Mouse (Mus musculus) gastrocnemius, adult 18-20 months (tissue): ENCODE data around the gene March8. TPM values are rescaled to one million over a fixed set of nuclear protein-coding genes. Genes with fewer than 3 reads are reported as not detected.

Source experiments
- DNase-seq: peaks from one replicate; pipeline ENCODE4 v3.0.0; 2021; ENCODE audit warnings: low spot score
- total RNA-seq, 2 experiments: library from RNA; stranded (reverse); gene quantifications; 2 replicates each; pipeline ENCODE4 v1.2.3; 2021

March8 gene
- total RNA-seq, 2 experiments from 2014 or later = 24.6 to 27.8 TPM

GRCm38 (mm10) chr6:116458728-116459127 is 120.9 kb downstream of the March8 start:
- DNase-seq = no peak

Other genes with a start within 250 kb of the March8 start
- gene Tmcc1, start 144.5 kb upstream of the March8 start, total RNA-seq = 10 to 100 TPM; 58.3 to 69.2 TPM
- 10 to 100 TPM; 20.5 to 22.1 TPM for gene Washc2, start 130.0 kb upstream of the March8 start, total RNA-seq
- gene Zfand4, start 73.8 kb upstream of the March8 start, total RNA-seq = under 1 TPM; 0.52 to 0.94 TPM
- gene Alox5, start 123.2 kb downstream of the March8 start, total RNA-seq = 1 to 10 TPM in 1 of 2 experiments, under 1 TPM in 1; 0.88 to 1.2 TPM
- not detected for gene Olfr211, start 151.1 kb downstream of the March8 start, total RNA-seq
- gene Olfr212, start 168.5 kb downstream of the March8 start, total RNA-seq = under 1 TPM; 0.07 to 0.09 TPM
- gene Olfr213, start 200.4 kb downstream of the March8 start, total RNA-seq = not detected
- 1 to 10 TPM; 1.2 to 1.9 TPM for gene Gm5580, start 213.1 kb downstream of the March8 start, total RNA-seq
- not detected for gene Olfr214, start 216.2 kb downstream of the March8 start, total RNA-seq
- gene Olfr215, start 246.2 kb downstream of the March8 start, total RNA-seq = not detected